Mouse (Mus musculus): ENCODE data around the gene Meaf6. TPM values are rescaled to one million over a fixed set of nuclear protein-coding genes. Genes with fewer than 3 reads are reported as not detected.
A peak's percentile ranks its signal among the peaks of the same experiment; 100 is the strongest.

The Meaf6 gene
- 153 and 164 TPM in 2 replicates for polyA plus RNA-seq (2014; fragmentation: Nextera tagmentation; extraction: Ambion mirVana)

- 1% methylated on average over 63 of the region's 63 CpGs for WGBS
- H3K4me1 ChIP-seq (ENCODE audit: control insufficient read depth, insufficient read depth, low read length): peaks cover 9% of the 10 kb centered on the region
- peaks cover 26% of the 10 kb centered on the region for H3K36me3 ChIP-seq (ENCODE audit: control insufficient read depth, insufficient read depth, low read length)
- H3K4me2 ChIP-seq (ENCODE audit: low read length): peak within 1 kb of the TSS; percentile 87
- ATAC-seq (peak; percentile 90), DNase-seq (ENCODE audit: low spot score) (peak; percentile 90)
- no peaks in the 10 kb centered on the region for H3K9me3 ChIP-seq (replicated peaks; ENCODE audit: control insufficient read depth, low read length)
- peak within 1 kb of the TSS; percentile 92 for H3K9ac ChIP-seq (ENCODE audit: low read length)
- H3K27ac ChIP-seq (ENCODE audit: low read depth, low read length): peak within 1 kb of the TSS; percentile 98
- no peaks in the 10 kb centered on the region for H3K27me3 ChIP-seq (replicated peaks; ENCODE audit: control insufficient read depth, insufficient read depth, low read length)
- peak within 1 kb of the TSS; percentile 83 for H3K4me3 ChIP-seq (ENCODE audit: low read depth, low read length)
Measured at GRCm38 (mm10) chr4:125084403-125085345, at the start of gene Meaf6. Meaf6 (plus strand) TSS chr4:125085134.

GRCm38 (mm10) chr4:125044454-125044853 lies 40.5 kb upstream of the Meaf6 start:
- Histone ChIP-seq H3K9me3 (replicated peaks; ENCODE audit: control insufficient read depth, low read length) (no peaks in the 10 kb centered on the region), H3K4me1 (ENCODE audit: control insufficient read depth, insufficient read depth, low read length) (no peaks in the 10 kb centered on the region), H3K4me2 (ENCODE audit: low read length) (no peak overlapping the region), H3K36me3 (ENCODE audit: control insufficient read depth, insufficient read depth, low read length) (peaks cover 98% of the 10 kb centered on the region), H3K27ac (ENCODE audit: low read depth, low read length) (no peak overlapping the region), H3K9ac (ENCODE audit: low read length) (no peak overlapping the region), H3K27me3 (replicated peaks; ENCODE audit: control insufficient read depth, insufficient read depth, low read length) (no peaks in the 10 kb centered on the region), H3K4me3 (ENCODE audit: low read depth, low read length) (no peak overlapping the region)
- DNase-seq (ENCODE audit: low spot score) (no peak), ATAC-seq (no peak)
- WGBS: 87% methylated on average over 7 of the region's 7 CpGs

GRCm38 (mm10) chr4:125055385-125055784 lies 29.5 kb upstream of the Meaf6 start:
- 93% methylated on average over 9 of the region's 9 CpGs for WGBS
- H3K4me1 ChIP-seq (ENCODE audit: control insufficient read depth, insufficient read depth, low read length): no peaks in the 10 kb centered on the region
- no peaks in the 10 kb centered on the region for H3K9me3 ChIP-seq (replicated peaks; ENCODE audit: control insufficient read depth, low read length)
- no peak for ATAC-seq
- H3K27ac ChIP-seq (ENCODE audit: low read depth, low read length): no peak overlapping the region
- no peaks in the 10 kb centered on the region for H3K27me3 ChIP-seq (replicated peaks; ENCODE audit: control insufficient read depth, insufficient read depth, low read length)
- no peak overlapping the region for H3K4me2 ChIP-seq (ENCODE audit: low read length)
- no peak overlapping the region for H3K9ac ChIP-seq (ENCODE audit: low read length)
- peaks cover 60% of the 10 kb centered on the region for H3K36me3 ChIP-seq (ENCODE audit: control insufficient read depth, insufficient read depth, low read length)
- H3K4me3 ChIP-seq (ENCODE audit: low read depth, low read length): no peak overlapping the region
- no peak for DNase-seq (ENCODE audit: low spot score)

- Histone ChIP-seq H3K4me3 (ENCODE audit: low read depth, low read length) (no peak overlapping the region), H3K36me3 (ENCODE audit: control insufficient read depth, insufficient read depth, low read length) (peaks cover 49% of the 10 kb centered on the region), H3K4me1 (ENCODE audit: control insufficient read depth, insufficient read depth, low read length) (no peaks in the 10 kb centered on the region), H3K27ac (ENCODE audit: low read depth, low read length) (no peak overlapping the region), H3K4me2 (ENCODE audit: low read length) (no peak overlapping the region), H3K9me3 (replicated peaks; ENCODE audit: control insufficient read depth, low read length) (no peaks in the 10 kb centered on the region), H3K27me3 (replicated peaks; ENCODE audit: control insufficient read depth, insufficient read depth, low read length) (no peaks in the 10 kb centered on the region), H3K9ac (ENCODE audit: low read length) (no peak overlapping the region)
- WGBS: 86% methylated on average over 4 of the region's 4 CpGs
- ATAC-seq (no peak), DNase-seq (ENCODE audit: low spot score) (no peak)
Measured at GRCm38 (mm10) chr4:125056476-125056875, 28.5 kb upstream of the Meaf6 start.

GRCm38 (mm10) chr4:125057273-125057672 lies 27.7 kb upstream of the Meaf6 start:
- Histone ChIP-seq H3K4me1 (ENCODE audit: control insufficient read depth, insufficient read depth, low read length) (no peaks in the 10 kb centered on the region), H3K27ac (ENCODE audit: low read depth, low read length) (no peak overlapping the region), H3K36me3 (ENCODE audit: control insufficient read depth, insufficient read depth, low read length) (peaks cover 44% of the 10 kb centered on the region), H3K4me3 (ENCODE audit: low read depth, low read length) (no peak overlapping the region), H3K9ac (ENCODE audit: low read length) (no peak overlapping the region), H3K9me3 (replicated peaks; ENCODE audit: control insufficient read depth, low read length) (no peaks in the 10 kb centered on the region), H3K27me3 (replicated peaks; ENCODE audit: control insufficient read depth, insufficient read depth, low read length) (no peaks in the 10 kb centered on the region), H3K4me2 (ENCODE audit: low read length) (no peak overlapping the region)
- ATAC-seq: no peak
- DNase-seq (ENCODE audit: low spot score): no peak
- WGBS: 67% methylated on average over 3 of the region's 3 CpGs

GRCm38 (mm10) chr4:125058033-125058432 lies 26.9 kb upstream of the Meaf6 start:
- DNase-seq (ENCODE audit: low spot score) (no peak), ATAC-seq (no peak)
- Histone ChIP-seq H3K4me1 (ENCODE audit: control insufficient read depth, insufficient read depth, low read length) (no peaks in the 10 kb centered on the region), H3K4me3 (ENCODE audit: low read depth, low read length) (no peak overlapping the region), H3K9ac (ENCODE audit: low read length) (no peak overlapping the region), H3K27ac (ENCODE audit: low read depth, low read length) (no peak overlapping the region), H3K27me3 (replicated peaks; ENCODE audit: control insufficient read depth, insufficient read depth, low read length) (no peaks in the 10 kb centered on the region), H3K9me3 (replicated peaks; ENCODE audit: control insufficient read depth, low read length) (no peaks in the 10 kb centered on the region), H3K4me2 (ENCODE audit: low read length) (no peak overlapping the region), H3K36me3 (ENCODE audit: control insufficient read depth, insufficient read depth, low read length) (peaks cover 36% of the 10 kb centered on the region)
- WGBS: 56% methylated on average over 5 of the region's 5 CpGs

- Histone ChIP-seq H3K36me3 (ENCODE audit: control insufficient read depth, insufficient read depth, low read length) (peaks cover 26% of the 10 kb centered on the region), H3K4me2 (ENCODE audit: low read length) (peak overlapping the region; percentile 24), H3K27ac (ENCODE audit: low read depth, low read length) (no peak overlapping the region), H3K4me1 (ENCODE audit: control insufficient read depth, insufficient read depth, low read length) (no peaks in the 10 kb centered on the region), H3K4me3 (ENCODE audit: low read depth, low read length) (no peak overlapping the region), H3K9me3 (replicated peaks; ENCODE audit: control insufficient read depth, low read length) (no peaks in the 10 kb centered on the region), H3K27me3 (replicated peaks; ENCODE audit: control insufficient read depth, insufficient read depth, low read length) (no peaks in the 10 kb centered on the region), H3K9ac (ENCODE audit: low read length) (no peak overlapping the region)
- ATAC-seq (peak; percentile 60), DNase-seq (ENCODE audit: low spot score) (peak; percentile 71)
- 2% methylated on average over 8 of the region's 8 CpGs for WGBS
Measured at GRCm38 (mm10) chr4:125059025-125059424, 25.9 kb upstream of the Meaf6 start.

DNA sequence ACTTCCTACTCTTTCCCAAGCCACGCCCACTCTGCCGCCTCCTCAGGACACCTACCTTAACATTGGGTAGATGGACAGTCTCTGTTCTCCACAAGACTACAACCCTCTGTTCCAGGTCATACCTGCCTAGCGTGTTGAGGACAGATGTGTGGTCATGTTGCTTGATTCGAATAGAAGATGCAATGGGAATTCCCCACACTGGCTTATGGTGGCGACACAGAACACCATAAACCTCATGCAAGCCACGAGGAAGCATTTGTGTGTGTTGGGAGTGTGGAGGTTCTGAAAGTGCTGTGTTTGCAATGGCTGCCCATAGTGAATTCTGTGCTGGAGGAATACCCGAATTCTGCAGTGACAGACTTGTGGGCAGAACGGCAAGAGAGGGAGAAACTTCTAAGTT lies 21.1 kb upstream of the Meaf6 start:
- WGBS: 83% methylated on average over 8 of the region's 8 CpGs
- Histone ChIP-seq H3K27ac (ENCODE audit: low read depth, low read length) (no peak overlapping the region), H3K4me2 (ENCODE audit: low read length) (no peak overlapping the region), H3K36me3 (ENCODE audit: control insufficient read depth, insufficient read depth, low read length) (peaks cover 3% of the 10 kb centered on the region), H3K9me3 (replicated peaks; ENCODE audit: control insufficient read depth, low read length) (no peaks in the 10 kb centered on the region), H3K27me3 (replicated peaks; ENCODE audit: control insufficient read depth, insufficient read depth, low read length) (no peaks in the 10 kb centered on the region), H3K4me3 (ENCODE audit: low read depth, low read length) (no peak overlapping the region), H3K4me1 (ENCODE audit: control insufficient read depth, insufficient read depth, low read length) (peaks cover 9% of the 10 kb centered on the region), H3K9ac (ENCODE audit: low read length) (no peak overlapping the region)
- DNase-seq (ENCODE audit: low spot score) (no peak), ATAC-seq (no peak)
